Mouse (Mus musculus): ENCODE data around the gene Spata33.
"Not testable (repeated sequence)": the region's sequence is repeated elsewhere in the genome, so short reads cannot be mapped to it uniquely, and the experiment has no call there.

DNA sequence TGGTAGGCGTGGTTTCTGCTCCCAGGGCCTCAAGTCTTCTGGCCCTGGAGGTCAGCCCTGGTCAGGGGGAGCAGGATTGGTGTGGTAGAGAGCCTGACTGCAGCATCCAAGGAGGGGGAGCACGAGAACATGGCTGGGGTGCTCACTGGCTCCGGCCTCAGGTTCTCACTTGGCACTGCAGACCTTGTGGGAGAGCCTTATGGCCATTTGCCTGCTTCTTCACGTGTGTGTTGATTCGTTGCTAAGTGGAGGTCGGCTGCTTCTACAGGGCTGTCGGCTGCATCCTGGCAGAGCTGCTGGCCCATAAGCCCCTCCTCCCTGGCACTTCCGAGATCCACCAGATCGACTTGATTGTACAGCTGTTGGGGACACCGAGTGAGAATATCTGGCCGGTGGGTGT is 17.7 kb downstream of the Spata33 start:
- not testable (repeated sequence) for TF ChIP-seq MAFK (IDR thresholded peaks at IDR 0.05; ENCODE audit: insufficient read depth, low read depth, low read length); ZC3H11A (IDR thresholded peaks at IDR 0.05; ENCODE audit: borderline replicate concordance, low read depth, low read length); ZNF384 (IDR thresholded peaks at IDR 0.05; ENCODE audit: low read depth, low read length); HCFC1 (IDR thresholded peaks at IDR 0.05; ENCODE audit: borderline replicate concordance, insufficient read depth, low read length); CHD2 (IDR thresholded peaks at IDR 0.05; ENCODE audit: low read depth, low read length)

Measured in ES-E14 (cell line).